ENCODE assay signal across 8 mouse cellular contexts in genomic region chr7:80232489-80233029, GRCm38 (mm10). TPM values are rescaled to one million over a fixed set of nuclear protein-coding genes. Genes with fewer than 3 reads are reported as not detected.
DNase-seq lines count a peak whose midpoint lies in the region; ATAC-seq lines count a peak whose summit lies in the region.

TSS of gene Cib1 (minus strand) at chr7:80232813.
TSS of gene Gdpgp1 (plus strand) at chr7:80232865.

- H3K4me3 ChIP-seq in forebrain, embryonic 10.5 days = peak within 1 kb of the TSS; percentile 80
- H3K4me3 ChIP-seq in heart, embryonic 15.5 days = peak within 1 kb of the TSS; percentile 80
- peak within 1 kb of the TSS; percentile 88 for H3K4me3 ChIP-seq in liver, embryonic 15.5 days (replicated peaks)
- peak within 1 kb of the TSS; percentile 67 for H3K4me3 ChIP-seq in neural tube, embryonic 12.5 days

- peak within 1 kb of the TSS; percentile 76 for H3K9ac ChIP-seq in heart, embryonic 15.5 days
- H3K9ac ChIP-seq in liver, embryonic 15.5 days = peak within 1 kb of the TSS; percentile 82
- peak within 1 kb of the TSS; percentile 72 for H3K9ac ChIP-seq in neural tube, embryonic 12.5 days

- peaks cover 13% of the 10 kb centered on the region for H3K36me3 ChIP-seq in forebrain, embryonic 10.5 days (replicated peaks)
- 0 out of 2 replicates have a peak, but pooled peaks cover 4% of the 10 kb centered on the region for H3K36me3 ChIP-seq in heart, embryonic 15.5 days
- peaks cover 21% of the 10 kb centered on the region for H3K36me3 ChIP-seq in liver, embryonic 15.5 days (replicated peaks)
- peaks cover 6% of the 10 kb centered on the region for H3K36me3 ChIP-seq in neural tube, embryonic 12.5 days

- peak; percentile 98 for DNase-seq in c-Kit-negative CD71-positive TER-119-positive erythroid progenitor cells, embryonic 14.5 days (ENCODE audit: low read depth, low spot score)
- peak; percentile 94 for DNase-seq in forebrain, embryonic 10.5 days (ENCODE audit: extremely low spot score, low spot score)
- peak; percentile 95 to 99 for DNase-seq in kidney, postnatal 25 days
- peak; percentile 84 for DNase-seq in telencephalon, adult 2 months (ENCODE audit: low read depth, low spot score)

- peak; percentile 93 for ATAC-seq in CD4-positive, CD25-positive, alpha-beta regulatory T cell, adult 4 months
- peak; percentile 100 for ATAC-seq in heart, embryonic 15.5 days (replicated peaks; ENCODE audit: insufficient number of reproducible peaks, insufficient read depth, low FRiP score, low read depth)
- ATAC-seq in liver, embryonic 15.5 days (ENCODE audit: insufficient read depth) = peak; percentile 100
- ATAC-seq in neural tube, embryonic 12.5 days (ENCODE audit: low FRiP score, low read depth) = peak; percentile 95

- peak within 1 kb of the TSS; percentile 80 for H3K27ac ChIP-seq in forebrain, embryonic 10.5 days
- peak within 1 kb of the TSS; percentile 64 for H3K27ac ChIP-seq in heart, embryonic 15.5 days
- H3K27ac ChIP-seq in liver, embryonic 15.5 days (replicated peaks) = peak within 1 kb of the TSS; percentile 95
- no peak within 1 kb of the TSS for H3K27ac ChIP-seq in neural tube, embryonic 12.5 days

- H3K4me2 ChIP-seq in heart, embryonic 15.5 days = peak within 1 kb of the TSS; percentile 92
- peak within 1 kb of the TSS; percentile 94 for H3K4me2 ChIP-seq in liver, embryonic 15.5 days
- H3K4me2 ChIP-seq in neural tube, embryonic 12.5 days (replicated peaks) = peak within 1 kb of the TSS; percentile 90

- WGBS in forebrain, embryonic 10.5 days = under 1% methylated on average over 56 of the region's 56 CpGs
- WGBS in heart, embryonic 15.5 days = 1% methylated on average over 56 of the region's 56 CpGs
- under 1% methylated on average over 56 of the region's 56 CpGs for WGBS in liver, embryonic 15.5 days (ENCODE audit: insufficient replicate concordance)
- WGBS in neural tube, embryonic 12.5 days = under 1% methylated on average over 56 of the region's 56 CpGs

- H3K27me3 ChIP-seq in forebrain, embryonic 10.5 days (ENCODE audit: poor library complexity, severe bottlenecking) = peaks cover 14% of the 10 kb centered on the region
- H3K27me3 ChIP-seq in heart, embryonic 15.5 days = no peaks in the 10 kb centered on the region
- no peaks in the 10 kb centered on the region for H3K27me3 ChIP-seq in liver, embryonic 15.5 days
- H3K27me3 ChIP-seq in neural tube, embryonic 12.5 days (replicated peaks) = no peaks in the 10 kb centered on the region

- peaks cover 39% of the 10 kb centered on the region for H3K4me1 ChIP-seq in forebrain, embryonic 10.5 days
- peaks cover 17% of the 10 kb centered on the region for H3K4me1 ChIP-seq in heart, embryonic 15.5 days (replicated peaks)
- peaks cover 63% of the 10 kb centered on the region for H3K4me1 ChIP-seq in liver, embryonic 15.5 days (replicated peaks)
- peaks cover 20% of the 10 kb centered on the region for H3K4me1 ChIP-seq in neural tube, embryonic 12.5 days

- no peaks in the 10 kb centered on the region for H3K9me3 ChIP-seq in forebrain, embryonic 10.5 days
- no peaks in the 10 kb centered on the region for H3K9me3 ChIP-seq in heart, embryonic 15.5 days (replicated peaks)
- H3K9me3 ChIP-seq in liver, embryonic 15.5 days (replicated peaks) = no peaks in the 10 kb centered on the region
- no peaks in the 10 kb centered on the region for H3K9me3 ChIP-seq in neural tube, embryonic 12.5 days

RNA-seq across cellular contexts. Expression of gene Cib1, which starts in this region (rescaled TPM):
- polyA plus RNA-seq in CD4-positive, CD25-positive, alpha-beta regulatory T cell, adult 4 months (2017; shearing (Covaris generic)) = 10 to 100 TPM; 86.5 to 98.1 TPM
- 69.0 and 70.2 TPM in 2 replicates for polyA plus RNA-seq in forebrain, embryonic 10.5 days (2016; fragmentation: Nextera tagmentation; extraction: Ambion mirVana)
- polyA plus RNA-seq in heart, embryonic 15.5 days (2015; fragmentation: Nextera tagmentation; extraction: Ambion mirVana) = 48.7 and 65.4 TPM in 2 replicates
- polyA plus RNA-seq in liver, embryonic 15.5 days (2015; fragmentation: Nextera tagmentation; extraction: Ambion mirVana) = 84.7 and 85.0 TPM in 2 replicates
- polyA plus RNA-seq in neural tube, embryonic 12.5 days (2016; fragmentation: Nextera tagmentation; extraction: Ambion mirVana) = 43.1 and 47.5 TPM in 2 replicates

RNA-seq across cellular contexts. Expression of gene Gdpgp1, which starts in this region (rescaled TPM):
- 10 to 100 TPM in 1 of 2 experiments, 1 to 10 TPM in 1; 8.4 to 11.4 TPM for polyA plus RNA-seq in CD4-positive, CD25-positive, alpha-beta regulatory T cell, adult 4 months (2017; shearing (Covaris generic))
- polyA plus RNA-seq in forebrain, embryonic 10.5 days (2016; fragmentation: Nextera tagmentation; extraction: Ambion mirVana) = 6.3 and 6.7 TPM in 2 replicates
- polyA plus RNA-seq in heart, embryonic 15.5 days (2015; fragmentation: Nextera tagmentation; extraction: Ambion mirVana) = 2.7 and 3.8 TPM in 2 replicates
- polyA plus RNA-seq in liver, embryonic 15.5 days (2015; fragmentation: Nextera tagmentation; extraction: Ambion mirVana) = 2.0 and 2.1 TPM in 2 replicates
- polyA plus RNA-seq in neural tube, embryonic 12.5 days (2016; fragmentation: Nextera tagmentation; extraction: Ambion mirVana) = 4.9 and 5.0 TPM in 2 replicates
